Mouse (Mus musculus): ENCODE measurements at regions not wholly inside any gene's neighbourhood (a gene's known extent, or its start where the extent isn't known, plus 50 kb on each side); places are given as distances from the start of the nearest gene placed in this dataset.

DNA sequence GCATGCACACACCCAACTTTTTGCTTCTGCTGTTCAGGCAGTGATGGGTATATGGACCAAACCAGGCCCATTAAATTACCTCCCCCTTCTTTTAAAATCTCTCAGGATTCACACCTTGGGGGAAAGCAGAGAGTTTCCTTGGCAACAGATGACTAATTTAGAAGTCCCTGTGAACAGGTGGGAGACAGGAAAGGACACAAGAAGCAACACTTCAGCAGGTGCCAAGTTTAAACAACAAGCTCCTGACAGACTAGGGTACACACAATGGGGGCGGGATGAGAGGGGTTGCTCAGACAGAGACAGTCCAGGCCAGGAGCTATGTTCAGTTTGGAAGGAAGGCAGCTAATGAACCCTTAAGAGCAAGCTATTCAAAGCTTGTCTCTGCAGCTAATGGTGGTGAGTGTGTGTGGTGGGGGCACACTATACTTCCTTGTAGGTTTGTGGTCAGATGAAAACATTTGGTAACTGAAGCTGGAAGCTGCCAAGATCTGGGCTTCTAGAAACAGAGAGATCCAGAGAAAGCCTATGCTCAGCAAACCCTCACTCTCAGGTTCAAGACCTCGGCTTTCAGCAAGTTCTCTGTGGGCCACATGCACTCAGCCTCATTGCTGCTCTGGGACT lies 283.0 kb upstream of the Tle3 start:
- no peak for TF ChIP-seq NANOG (IDR thresholded peaks at IDR 0.05; ENCODE audit: borderline replicate concordance, low read length)
- no peak for TF ChIP-seq CTCF (conservative IDR thresholded peaks at IDR 0.05; ENCODE audit: low read length)
